Mouse (Mus musculus) urinary bladder, adult 18-20 months (tissue): ENCODE results near the gene S100a6.

Experiments
- DNase-seq, 2 experiments: peaks; one replicate each; pipeline ENCODE4 v3.0.0; 2022; ENCODE audit warnings: low spot score in 2 of 2, mixed read lengths in 2 of 2

Gene S100a6

GRCm38 (mm10) chr3:90612728-90613291 lies at the start of gene S100a6:
Gene S100a6, plus strand, starts transcription at chr3:90612882.
- DNase-seq = peak; percentile 82 to 92

GRCm38 (mm10) chr3:90574691-90575090 lies 38.0 kb upstream of the S100a6 start:
- peak in 1 of 2 experiments; percentile 33 for DNase-seq

GRCm38 (mm10) chr3:90575320-90575719 lies 37.4 kb upstream of the S100a6 start:
- no peak for DNase-seq

GRCm38 (mm10) chr3:90576351-90577001 lies 36.2 kb upstream of the S100a6 start:
- DNase-seq = no peak

- DNase-seq = no peak
Measured at GRCm38 (mm10) chr3:90579433-90579832, 33.2 kb upstream of the S100a6 start.

GRCm38 (mm10) chr3:90581141-90581540 lies 31.5 kb upstream of the S100a6 start:
- no peak for DNase-seq

GRCm38 (mm10) chr3:90582156-90582555 lies 30.5 kb upstream of the S100a6 start:
- DNase-seq = no peak

GRCm38 (mm10) chr3:90582556-90582955 lies 30.1 kb upstream of the S100a6 start:
- no peak for DNase-seq

- no peak for DNase-seq
Measured at GRCm38 (mm10) chr3:90583893-90584292, 28.8 kb upstream of the S100a6 start.

GRCm38 (mm10) chr3:90585595-90585994 lies 27.1 kb upstream of the S100a6 start:
- DNase-seq = peak in 1 of 2 experiments; percentile 79

- peak in 1 of 2 experiments; percentile 45 for DNase-seq
Measured at GRCm38 (mm10) chr3:90586016-90586643, 26.6 kb upstream of the S100a6 start.

GRCm38 (mm10) chr3:90586906-90587305 lies 25.8 kb upstream of the S100a6 start:
- peak; percentile 86 to 95 for DNase-seq

GRCm38 (mm10) chr3:90587361-90588101 lies 25.2 kb upstream of the S100a6 start:
- DNase-seq = peak in 1 of 2 experiments; percentile 21

GRCm38 (mm10) chr3:90589390-90589789 lies 23.3 kb upstream of the S100a6 start:
- DNase-seq = no peak

GRCm38 (mm10) chr3:90589947-90590346 lies 22.7 kb upstream of the S100a6 start, which contains the start of gene S100a2:
Gene S100a2, plus strand, starts transcription at chr3:90590247.
- DNase-seq = no peak

- DNase-seq = no peak
Measured at GRCm38 (mm10) chr3:90594466-90594865, 18.2 kb upstream of the S100a6 start.

- DNase-seq = no peak
Measured at GRCm38 (mm10) chr3:90595556-90595955, 17.1 kb upstream of the S100a6 start.

- peak in 1 of 2 experiments; percentile 17 for DNase-seq
Measured at GRCm38 (mm10) chr3:90596810-90597209, 15.9 kb upstream of the S100a6 start.

- DNase-seq = peak in 1 of 2 experiments; percentile 16
Measured at GRCm38 (mm10) chr3:90597736-90598135, 14.9 kb upstream of the S100a6 start.

- DNase-seq = peak in 1 of 2 experiments; percentile 20
Measured at GRCm38 (mm10) chr3:90598212-90598611, 14.5 kb upstream of the S100a6 start.

GRCm38 (mm10) chr3:90599401-90599800 lies 13.3 kb upstream of the S100a6 start:
- DNase-seq = no peak

- no peak for DNase-seq
Measured at GRCm38 (mm10) chr3:90600036-90600435, 12.6 kb upstream of the S100a6 start.
